Mouse (Mus musculus) right cerebral cortex, postnatal 4 days (tissue): Measurements from ENCODE around the gene Pnpla3.
A peak's percentile ranks its signal among the peaks of the same experiment; 100 is the strongest.

Source experiments
- DNase-seq: peaks from one replicate; pipeline ENCODE4 v3.0.0-alpha.2; 2022

Gene Pnpla3

DNA sequence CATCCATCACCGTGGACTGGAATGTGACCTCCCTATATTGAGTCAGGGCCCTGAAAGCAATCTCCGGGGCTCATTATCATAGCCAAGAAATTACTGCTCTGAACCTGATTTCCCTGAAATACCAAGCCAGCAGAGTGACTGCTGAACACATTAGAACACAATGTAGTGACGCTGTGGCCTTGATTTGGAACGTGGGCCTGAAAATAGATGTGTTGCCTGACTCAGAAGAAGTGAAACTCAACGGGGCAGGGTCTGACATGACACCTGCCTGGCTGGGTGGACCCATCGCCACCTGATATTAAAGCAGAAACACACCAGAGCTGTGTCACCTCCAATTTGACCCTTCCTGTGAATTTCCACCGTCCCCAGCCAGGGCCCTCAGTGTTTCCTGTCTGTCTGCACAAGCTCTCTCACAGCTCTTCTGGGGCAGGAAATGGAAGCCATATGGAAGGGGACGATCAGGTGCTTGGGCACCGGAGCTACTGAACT lies 51.2 kb downstream of the Pnpla3 start:
- no peak for DNase-seq

DNA sequence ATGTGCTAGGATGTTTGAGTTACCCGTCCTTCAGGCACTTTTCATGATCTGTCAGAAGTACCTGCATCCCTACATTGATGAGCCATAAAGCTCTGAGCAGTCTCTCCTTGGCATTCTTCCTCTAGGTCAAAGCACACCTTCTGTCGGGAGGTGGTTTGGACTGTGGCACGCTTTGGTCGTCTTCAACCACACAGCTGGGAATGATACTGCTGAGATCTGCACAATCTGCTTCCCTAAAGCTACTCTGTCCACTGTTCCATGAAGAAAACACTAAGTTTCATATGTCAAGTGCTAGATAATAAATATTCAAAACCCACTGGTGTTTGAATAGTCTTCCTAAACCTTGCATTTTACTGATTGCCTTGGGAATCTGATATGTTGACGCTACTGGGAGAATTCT lies 53.9 kb downstream of the Pnpla3 start:
- no peak for DNase-seq

DNA sequence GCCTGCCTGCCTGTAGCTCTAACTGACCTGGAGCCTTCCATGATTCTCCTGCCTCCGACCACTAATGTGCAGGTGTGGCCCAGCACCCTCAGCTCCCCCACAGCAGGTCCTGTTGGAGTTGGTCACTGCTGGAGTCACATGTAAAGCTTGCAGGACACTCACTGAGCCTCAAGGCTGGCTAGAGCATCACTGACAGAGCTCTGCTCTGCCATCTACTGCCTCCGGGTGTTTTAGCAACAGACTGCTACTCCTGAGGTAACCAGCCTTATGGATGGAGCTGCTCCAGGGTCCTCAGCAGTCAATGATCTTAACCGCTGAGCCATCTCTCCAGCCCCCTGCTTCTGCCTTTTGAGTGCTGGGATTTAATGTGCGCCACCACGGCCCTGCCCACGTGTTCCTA lies 55.8 kb downstream of the Pnpla3 start:
- DNase-seq: no peak

DNA sequence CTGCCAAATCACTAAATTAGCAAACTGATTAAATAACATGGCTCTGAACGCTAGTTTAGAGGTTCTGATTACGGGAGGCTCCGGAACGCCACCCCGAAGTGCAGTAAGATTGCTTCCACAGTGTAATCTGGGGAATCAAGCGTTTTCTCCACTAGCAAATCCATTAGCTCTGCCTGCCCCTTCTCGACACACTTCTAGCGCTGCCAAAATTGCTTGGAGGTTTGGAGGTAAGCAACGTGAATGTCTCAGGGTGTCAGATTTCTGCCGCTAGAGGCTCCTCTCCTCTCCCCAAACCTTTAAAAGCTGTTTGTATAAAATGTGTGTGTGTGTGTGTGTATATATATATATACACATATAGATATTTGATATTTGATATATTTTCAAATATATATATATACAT lies 57.1 kb downstream of the Pnpla3 start:
- DNase-seq: no peak

DNA sequence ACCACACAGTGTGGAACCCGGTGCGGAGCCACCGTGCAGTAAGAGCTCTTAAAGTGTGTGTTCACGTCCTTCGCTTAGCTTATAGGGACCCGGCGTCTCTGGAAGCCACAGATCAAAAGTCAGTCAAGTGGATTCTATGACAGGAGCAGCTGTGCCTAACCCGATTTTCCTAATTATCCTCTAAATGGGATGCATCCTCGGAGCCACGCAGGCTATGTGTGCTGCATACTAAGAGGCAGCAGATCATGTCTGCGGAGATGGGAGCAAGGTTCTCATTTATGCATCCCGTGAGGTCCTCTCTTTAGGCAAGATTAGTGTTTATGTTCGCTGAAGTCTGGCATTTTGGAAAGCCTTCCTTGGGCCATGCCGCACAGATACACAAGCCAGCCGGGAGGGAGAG lies 59.3 kb downstream of the Pnpla3 start:
- no peak for DNase-seq

DNA sequence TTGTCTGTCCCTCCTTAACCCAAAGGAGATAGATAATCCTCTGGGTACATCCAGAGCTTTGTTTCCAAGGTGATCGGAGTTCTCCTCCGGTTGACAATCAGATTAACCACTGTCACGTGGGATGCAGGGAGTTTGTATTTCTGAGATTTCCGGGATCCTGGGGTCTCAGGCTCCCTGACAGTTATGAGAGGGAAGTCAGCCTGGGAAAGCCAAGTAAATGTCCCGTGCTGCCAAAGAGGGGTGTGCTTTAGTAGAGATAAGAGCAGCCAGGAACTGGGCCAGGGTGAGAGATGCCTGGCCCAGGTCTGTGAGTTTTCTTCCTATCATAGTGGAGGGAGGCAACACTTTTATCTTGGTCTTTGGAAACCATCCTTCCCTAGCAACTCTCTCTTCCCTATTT lies 63.0 kb downstream of the Pnpla3 start:
- DNase-seq: no peak

DNA sequence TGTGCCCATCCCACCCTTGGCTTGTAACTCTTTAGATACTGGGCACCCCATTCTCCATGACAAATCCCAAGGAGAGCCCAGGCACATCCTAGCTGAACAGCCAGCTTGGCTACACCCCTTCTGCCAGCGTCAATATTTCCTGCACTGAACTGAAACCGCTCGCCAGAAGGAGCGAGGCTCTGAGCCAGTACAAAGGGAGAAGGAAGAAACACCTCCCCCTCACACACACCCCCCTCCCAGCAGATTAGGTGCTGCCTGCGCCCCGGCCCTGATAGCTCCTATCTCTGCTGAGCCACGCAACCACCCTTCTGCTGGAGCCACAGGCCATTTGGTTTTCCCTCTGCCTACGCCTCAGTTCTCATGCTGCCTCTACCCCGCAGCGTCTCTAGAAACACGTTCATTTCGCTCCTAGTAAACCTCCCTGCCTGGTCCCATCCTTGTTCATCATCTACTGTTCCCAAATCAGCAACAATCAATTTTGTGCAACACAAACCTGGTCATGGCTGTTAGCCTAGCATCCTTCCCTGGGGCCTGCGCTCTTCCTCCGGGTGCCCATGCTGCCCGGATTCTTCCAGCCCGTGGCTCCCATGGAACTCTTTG lies 63.6 kb downstream of the Pnpla3 start:
- DNase-seq: peak; percentile 43

DNA sequence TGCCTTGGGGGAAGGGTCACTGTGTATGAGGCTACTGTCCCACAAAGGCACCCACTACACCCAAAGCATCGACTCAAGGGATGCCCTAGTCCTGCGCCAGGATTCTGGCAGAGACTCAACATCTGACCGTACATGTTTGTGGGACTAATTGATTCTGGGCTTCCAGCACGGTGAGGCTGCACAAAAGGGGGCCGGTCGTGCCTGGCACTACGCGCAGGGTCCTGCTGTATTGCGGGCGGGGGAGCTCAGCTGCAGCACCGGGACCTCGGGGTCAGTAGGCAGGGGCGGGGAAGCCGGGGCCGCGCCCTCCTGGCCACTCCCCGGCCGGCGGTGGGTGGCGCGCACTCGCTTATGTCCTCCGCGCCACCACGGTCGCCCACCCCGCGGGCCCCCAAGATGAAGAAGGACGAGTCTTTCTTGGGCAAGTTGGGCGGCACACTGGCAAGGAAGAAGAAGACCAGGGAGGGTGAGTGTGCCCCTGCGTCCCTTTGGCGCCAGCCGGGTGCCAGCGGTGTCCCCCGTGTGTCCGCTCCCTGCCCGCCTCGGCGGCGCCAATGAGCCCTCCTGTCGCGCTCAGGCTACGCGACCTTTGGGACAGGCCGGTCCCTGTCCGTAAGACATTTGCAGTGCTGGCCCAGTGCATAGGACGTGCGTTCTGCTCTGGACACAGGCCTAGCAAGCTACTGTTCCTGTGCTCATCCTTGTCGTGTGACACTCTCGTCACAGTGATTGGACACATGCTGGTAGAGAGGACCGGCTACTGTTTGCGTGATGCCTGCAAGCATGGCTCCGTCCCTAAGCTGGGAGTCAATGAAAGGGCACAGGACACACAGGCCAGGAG lies 64.3 kb downstream of the Pnpla3 start, which contains the start of gene Parvb:
TSS of gene Parvb (plus strand) at position 323 of the 841 bp plus-strand sequence.
- peak; percentile 52 for DNase-seq

DNA sequence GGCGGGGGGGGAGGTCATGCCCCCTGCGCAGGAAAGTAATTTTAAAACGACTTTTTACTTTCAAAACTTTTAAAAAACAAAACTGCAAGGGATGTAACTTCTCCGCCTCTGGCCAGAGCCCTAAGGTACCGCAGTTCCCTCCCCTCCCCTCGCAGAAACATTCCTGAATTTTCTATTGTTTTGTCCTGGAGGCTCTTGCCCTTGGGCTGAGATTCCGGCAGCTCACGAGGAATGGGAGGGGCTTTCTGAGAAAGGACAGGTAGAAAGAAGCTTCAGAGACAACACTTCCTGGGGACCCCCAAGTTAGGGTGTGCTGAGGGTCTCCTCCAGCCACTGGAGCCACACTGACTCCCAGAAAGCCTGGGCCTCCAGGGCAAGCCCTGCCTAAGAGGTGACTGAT lies 65.0 kb downstream of the Pnpla3 start:
- DNase-seq: no peak

DNA sequence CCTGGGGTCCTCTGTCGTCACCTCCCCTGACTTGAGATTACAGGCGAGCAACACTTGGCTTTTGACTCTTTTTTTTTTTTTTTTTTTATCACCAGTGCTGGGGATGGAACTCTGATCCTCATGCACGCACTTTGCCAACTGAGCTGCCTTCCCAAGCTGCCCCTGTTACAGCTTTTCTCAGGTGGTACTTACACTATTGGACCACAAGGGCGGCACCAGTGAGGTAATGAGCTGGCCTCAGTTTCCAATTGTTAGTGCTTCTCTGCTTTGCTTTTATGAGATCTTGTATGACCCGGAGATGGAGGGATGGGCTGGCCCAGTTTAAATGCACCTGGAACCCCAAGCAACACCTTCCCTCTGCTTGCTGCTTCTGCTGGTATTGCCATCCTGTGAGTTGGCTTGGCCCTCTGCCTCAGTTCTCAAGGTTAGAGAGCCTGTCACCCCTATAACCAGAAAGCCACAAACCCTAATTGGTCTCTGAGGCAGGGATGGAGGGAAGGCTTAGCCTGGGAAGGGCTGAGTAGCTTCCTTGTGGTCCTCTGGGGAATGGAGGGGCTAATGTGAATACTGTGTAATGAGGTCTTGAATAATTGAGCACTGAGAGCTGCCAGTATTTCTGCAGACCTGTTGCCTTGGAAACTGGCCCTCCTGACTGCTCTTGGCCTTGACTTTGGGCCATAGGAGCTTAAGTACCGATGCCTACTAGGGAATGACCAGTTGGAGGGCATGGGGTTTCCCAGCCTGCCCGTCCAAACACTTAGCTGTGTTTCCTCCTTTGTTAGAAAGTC lies 67.4 kb downstream of the Pnpla3 start:
- DNase-seq: no peak

DNA sequence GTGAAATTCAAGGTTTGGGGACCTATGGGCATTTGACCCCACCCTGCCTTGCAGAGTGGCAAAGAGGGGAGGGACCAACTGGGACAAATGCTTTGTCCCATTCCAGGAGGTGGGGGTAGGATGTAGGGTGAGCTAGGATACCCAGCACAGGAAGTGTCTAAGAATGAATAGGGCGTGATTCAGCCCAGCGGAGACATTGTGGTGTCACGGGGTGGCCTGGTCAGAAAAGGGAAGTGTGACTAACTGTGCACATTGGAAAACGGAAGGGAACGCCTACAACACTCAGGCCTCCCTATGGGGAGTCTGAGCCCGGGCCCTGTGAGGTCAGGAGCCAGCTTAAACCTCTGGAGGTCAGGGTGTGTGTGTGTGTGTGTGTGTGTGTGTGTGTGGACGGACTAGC lies 68.0 kb downstream of the Pnpla3 start:
- no peak for DNase-seq
